Mouse (Mus musculus) inflammation-experienced regulatory T-cells, adult 6 months (primary cell): Measurements from ENCODE around the gene Sh3bgrl3. TPM values are rescaled to one million over a fixed set of nuclear protein-coding genes. Genes with fewer than 3 reads are reported as not detected.
A peak's percentile ranks its signal among the peaks of the same experiment; 100 is the strongest.

Experiments used
- ATAC-seq: one replicate; pipeline ENCODE4 v1.8.0; 2017
- polyA plus RNA-seq, 3 experiments: library from polyadenylated mRNA; unstranded; fragments of 100-300 nt; shearing (Covaris generic); gene quantifications; one replicate each; pipeline ENCODE4 v1.2.1; 2017

Gene Sh3bgrl3
- polyA plus RNA-seq, 3 experiments from 2014 or later, result 884 to 1,358 (median 1,179) TPM

DNA sequence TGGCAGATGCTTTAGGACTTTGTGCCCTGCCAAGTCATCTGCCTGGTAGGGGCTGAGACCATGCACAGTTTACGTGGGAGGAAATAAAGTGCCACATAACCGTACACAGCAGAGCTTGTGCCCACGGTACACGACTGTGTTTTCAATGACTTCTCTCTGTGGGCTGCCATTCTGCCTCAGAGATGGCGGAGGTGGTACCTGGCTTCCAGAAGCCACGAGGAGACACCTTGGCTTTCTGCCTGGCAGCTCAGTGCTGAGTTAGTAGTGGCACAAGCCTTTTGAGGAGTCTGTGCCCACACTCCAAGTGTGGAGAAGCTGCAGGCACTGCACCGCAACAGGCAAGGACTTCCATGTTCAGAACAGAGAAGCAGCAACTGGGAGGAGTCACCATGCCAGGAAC lies 20.9 kb downstream of the Sh3bgrl3 start:
- ATAC-seq, result no peak

DNA sequence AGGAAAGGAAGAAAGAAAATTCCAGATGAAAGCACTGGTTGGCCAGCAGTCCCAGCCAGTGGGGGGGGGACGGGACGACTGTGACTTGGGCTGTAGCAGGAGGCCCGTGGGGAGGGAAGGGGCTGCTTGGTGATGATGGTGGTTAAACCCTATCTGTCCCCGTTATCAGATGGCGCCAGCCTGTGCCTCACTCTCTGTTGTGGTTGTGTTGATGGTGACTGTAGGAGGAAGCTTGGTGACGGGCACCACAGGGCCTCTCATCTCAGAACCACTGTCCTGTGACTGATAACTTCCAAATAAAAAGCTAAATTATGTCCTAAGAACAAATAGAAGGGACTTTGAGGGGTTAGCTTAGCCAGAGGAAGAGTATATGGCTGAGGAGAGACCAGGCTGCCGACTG lies 22.5 kb downstream of the Sh3bgrl3 start:
- peak; percentile 55 for ATAC-seq

DNA sequence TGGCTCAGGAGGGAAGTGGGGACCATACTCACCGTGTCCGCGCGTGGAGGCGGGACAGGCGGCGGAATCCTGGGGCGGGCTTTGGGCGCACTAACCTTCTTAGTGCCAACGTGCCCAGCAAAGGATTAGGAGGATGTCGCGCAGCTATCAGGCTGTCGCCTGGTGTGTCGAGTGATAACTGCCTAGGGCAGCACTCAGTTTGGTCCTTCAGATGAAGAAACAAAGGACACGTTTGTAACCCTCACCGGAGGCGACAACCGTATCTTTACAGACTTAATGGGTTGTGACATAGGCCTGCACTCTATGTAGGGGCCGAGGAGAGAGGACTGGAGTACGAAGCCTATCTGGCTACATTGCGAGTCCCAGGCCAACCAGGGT lies 25.9 kb downstream of the Sh3bgrl3 start:
- ATAC-seq, result peak; percentile 7

DNA sequence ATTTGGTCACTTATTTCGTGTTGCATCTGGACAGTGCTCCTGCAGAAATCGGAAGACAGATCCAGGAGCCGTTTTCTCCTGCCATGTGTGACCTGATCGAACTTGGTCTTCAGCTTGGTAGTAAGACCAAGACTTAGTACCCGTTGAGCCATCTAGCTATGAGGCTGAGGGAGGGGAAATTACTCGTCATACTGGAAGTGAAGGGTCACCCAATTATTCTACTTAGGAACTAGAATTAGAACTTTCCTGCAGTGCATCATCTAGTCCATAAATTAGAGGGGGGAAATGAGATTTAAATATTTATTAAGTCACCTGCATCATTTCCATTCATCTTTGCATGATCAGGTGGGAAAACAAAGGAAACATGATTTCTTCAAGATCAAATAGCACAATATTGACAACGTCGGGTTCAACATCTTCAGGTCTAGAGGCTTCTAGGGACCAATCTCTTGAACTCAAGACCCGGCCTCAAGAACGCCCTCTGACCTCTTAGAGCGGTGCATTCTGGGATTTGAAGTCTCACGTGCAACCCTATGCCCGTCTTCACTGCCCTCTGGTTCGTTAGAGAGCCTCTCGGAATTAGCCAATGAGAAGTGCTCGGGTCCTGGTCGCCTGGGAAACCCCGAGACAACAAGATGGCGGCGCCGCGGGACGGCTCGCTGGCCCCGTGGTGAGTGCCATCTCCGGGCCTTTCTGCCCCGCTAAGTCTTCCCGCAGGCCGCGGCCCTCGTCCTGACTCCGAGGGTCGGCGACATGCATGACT lies 26.4 kb downstream of the Sh3bgrl3 start, which contains the start of gene Ubxn11:
Gene Ubxn11 (plus strand): TSS at position 592 of the 763 bp plus-strand sequence.
- ATAC-seq, result peak; percentile 78

DNA sequence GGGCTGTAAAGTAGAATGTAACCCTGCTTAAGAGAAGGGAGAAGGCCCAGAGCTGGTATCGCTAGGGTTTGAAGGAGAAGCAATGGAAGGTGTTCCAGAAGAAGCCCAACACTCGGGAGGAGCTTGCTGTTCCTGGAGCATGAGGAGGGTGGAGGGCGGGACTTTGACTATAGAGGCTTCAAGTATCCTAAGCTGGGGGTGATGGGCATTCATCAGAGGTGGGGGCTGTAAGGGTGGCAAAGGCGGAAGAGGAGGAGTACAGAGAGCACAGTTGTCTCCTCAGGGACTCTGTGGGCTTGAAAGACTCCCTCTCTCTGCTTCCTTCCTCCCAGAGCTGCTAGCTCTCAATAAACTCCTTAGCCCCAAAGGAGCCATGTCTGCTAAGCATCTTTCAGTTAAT lies 28.3 kb downstream of the Sh3bgrl3 start:
- ATAC-seq, result no peak

DNA sequence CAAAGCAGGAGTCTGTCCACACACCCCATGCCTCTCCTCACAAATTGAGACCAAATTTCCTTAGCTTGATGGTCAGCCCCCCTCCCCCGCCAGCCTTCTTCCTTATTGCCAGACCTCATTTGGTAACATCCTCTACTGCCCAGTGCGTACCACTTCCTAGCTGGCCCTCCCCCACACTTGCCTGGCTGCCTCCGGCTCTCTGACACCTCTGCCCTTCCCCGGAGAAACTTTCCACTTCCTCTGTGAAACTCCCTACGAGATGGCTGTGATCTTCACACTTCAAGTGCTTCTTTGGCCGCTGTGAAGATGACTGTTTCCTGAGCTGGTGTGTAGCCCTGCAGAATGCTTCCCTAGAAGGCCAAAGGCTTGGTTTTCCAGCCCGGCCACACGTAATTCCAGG lies 30.0 kb downstream of the Sh3bgrl3 start:
- peak; percentile 68 for ATAC-seq

DNA sequence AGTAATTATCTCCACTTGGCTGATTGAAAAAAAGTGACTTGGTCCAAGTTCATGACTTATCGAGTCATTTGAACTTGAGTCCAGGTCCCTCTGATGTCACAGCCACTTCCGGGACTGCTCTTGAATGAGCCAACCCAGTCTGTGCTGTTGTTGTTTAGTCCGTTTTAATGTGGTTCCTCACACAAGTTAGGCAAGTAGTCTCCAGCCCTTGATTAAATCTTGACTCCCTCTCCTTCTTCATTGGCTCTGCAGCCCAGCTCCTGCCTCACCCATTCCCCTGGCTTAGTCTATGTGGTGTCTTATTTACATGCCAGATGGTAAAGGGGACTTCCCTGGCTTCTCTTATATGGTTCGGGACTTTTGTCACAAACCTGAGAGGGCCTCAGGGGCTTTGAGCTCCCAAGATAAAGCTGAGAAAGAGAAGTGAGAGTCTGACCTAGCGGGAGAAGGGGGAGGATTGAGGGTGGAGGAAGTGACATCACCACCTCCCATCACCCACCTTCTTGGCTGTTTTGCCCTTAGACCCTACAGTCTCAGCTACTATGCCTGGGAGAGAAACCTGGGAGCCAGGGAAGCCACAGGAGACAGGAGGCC lies 31.5 kb downstream of the Sh3bgrl3 start:
- ATAC-seq, result peak; percentile 61

DNA sequence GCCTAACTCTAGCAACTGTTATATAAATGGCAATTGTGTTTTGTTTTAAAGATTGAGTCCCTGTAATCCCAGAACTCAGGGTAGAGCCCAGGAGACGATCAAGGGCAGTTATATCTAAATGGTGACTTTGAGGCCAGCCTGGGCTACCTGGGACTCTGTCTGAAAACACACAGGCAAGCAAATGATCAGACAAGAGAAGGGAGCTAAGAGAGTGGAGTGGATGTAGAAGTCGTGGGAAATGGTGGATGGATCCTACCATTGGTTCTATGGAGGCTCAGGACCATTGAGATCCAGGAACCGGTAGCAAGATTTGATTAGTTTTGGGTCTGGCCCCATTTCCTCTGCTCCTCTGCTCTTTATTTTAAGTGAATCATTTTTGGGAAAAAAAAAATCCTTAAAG lies 32.5 kb downstream of the Sh3bgrl3 start:
- no peak for ATAC-seq

DNA sequence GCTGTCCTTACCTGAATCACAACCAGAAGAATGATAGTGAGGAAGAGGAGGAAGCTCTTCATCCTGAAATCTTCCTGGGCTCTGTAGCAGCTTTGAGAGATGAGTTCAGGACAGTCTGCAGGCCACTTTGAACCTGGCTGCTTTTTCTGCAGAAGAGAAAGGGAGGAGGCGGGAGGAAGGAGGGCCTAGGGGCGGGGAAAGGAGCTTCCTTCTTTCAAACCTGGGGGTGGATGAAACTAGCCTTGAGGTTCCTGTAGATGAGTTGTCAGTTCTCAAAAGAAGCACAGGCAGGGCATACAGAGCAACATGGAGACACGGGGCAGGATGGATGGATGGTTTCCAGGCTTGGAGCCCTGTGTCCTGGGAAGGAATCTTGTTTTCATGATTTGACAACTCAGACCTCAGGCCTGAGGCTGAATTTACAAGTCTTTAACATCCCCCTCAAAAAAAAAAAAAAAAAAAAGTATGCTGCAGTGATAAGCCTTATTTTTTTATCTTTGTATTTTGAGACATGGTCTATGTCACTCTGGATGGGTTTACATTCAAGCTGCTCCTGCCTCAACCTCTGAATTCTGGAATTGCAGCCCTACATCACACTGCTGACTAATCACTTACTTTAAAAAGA lies 33.6 kb downstream of the Sh3bgrl3 start, which contains the start of gene Cd52:
Gene Cd52 (minus strand): TSS at position 160 of the 625 bp plus-strand sequence.
- peak; percentile 49 for ATAC-seq

DNA sequence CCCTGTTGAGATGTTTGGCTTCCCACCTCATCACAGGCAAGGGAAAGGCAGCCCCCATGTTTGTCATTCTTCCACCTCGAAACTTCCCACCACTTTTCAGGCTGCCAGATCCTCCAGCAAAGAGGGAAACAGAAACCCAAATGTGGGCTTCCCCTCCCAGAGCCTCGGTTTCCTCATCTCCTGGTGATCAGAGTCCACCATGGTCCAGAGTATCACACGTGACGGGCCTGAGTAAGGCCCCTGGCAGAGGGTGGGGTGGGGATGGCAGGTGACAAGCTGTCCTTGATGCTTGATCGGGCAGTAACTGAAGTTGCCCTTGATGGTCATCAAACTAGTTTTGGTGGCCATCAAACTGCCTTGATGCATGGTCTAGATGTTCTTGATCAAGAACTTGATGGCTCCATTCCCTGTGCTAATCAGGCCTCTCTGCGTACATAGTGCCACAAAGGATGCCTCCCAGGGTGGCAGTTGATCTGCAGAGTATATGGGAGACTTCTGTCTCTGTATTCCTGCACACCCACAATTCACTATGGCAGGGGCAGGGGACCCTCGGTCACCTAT lies 34.5 kb downstream of the Sh3bgrl3 start:
- ATAC-seq, result no peak

DNA sequence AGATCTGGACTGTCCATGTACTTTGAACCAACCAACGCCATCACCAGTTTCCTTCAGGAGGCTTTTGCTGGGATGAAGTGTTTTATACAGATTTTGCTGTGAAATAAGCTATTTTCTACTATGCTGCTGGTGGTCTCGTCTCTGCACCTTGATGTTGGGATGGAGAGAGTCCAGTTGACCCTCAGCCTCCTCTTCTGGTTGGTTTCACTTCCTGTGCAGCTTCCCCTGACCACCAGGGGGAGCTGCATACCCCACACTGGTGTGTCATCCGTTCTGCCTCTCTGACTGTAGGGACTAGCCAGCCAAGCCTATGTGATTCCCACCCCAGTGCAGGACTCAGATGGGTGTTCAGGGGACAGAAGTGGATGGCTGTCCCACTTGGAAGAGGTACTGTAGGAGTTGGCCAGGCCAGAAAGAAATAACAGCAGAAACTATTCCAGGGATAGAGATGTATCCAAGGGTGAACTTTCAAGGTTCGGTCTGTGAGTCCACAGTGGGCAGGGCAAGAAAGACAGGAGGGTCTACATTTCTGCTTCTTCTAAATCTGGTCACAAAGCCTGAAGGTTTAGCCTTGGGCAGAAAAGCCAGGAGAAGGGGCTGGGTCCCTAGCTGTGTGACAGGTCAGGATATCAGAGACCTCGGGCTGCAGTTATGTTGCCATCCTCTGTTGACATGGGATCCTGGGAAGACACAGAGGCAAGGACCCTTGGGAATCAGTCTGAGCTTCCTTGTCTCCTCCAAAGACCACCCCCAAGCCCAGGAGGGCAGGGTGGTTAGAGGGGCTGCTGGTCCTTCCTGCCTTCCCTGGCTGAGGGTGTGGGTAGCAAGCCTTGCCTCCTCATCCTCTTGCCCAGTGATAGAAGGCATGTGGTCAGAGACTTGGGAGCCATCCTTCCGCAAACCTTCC lies 36.0 kb downstream of the Sh3bgrl3 start:
- ATAC-seq, result no peak

DNA sequence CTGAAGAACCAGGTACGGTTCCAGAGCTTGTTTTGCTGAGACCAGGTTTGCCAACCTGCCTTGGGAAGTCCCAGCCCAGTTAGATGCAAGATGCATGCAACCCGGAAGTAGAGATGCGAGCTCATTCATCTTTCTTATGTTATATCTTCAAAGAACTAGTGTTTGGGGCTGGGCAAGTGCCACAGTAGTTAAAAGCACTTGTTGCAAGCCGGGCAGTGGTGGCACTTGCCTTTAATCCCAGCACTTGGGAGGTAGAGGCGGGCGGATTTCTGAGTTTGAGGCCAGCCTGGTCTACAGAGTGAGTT lies 37.4 kb downstream of the Sh3bgrl3 start:
- ATAC-seq, result peak; percentile 27

DNA sequence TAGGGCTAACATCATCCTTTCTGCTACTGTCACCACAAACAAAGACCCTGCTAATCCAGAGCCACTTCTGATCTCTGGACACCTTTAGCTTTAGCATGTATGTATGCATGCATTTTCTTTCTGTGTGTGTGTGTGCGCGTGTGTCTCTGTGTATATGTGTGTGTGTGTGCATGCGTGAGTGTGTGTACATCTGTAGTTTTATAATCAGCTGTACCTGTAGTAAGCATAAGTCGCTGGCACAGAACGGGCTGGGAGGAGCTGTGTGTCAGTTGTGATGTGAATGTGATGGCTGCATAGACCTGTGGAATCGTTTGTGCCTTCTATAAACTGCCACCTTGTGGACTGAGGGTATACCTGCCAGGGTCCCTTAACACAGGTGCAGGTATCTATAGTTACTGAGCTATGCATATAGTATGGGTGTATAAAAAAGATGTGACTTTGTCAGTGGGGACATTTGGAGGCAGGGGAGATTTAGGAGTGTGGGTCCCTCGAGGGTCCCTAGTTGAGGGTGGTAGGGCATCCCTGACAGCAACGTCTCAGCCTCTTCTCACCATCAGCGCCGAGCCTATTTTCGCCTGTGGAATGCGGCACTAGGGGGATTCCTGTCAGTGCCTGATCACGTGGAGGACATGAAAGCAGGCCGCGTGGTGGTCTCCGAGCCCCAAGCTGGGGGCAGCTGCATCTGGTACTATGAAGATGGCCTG lies 37.9 kb downstream of the Sh3bgrl3 start:
- no peak for ATAC-seq

DNA sequence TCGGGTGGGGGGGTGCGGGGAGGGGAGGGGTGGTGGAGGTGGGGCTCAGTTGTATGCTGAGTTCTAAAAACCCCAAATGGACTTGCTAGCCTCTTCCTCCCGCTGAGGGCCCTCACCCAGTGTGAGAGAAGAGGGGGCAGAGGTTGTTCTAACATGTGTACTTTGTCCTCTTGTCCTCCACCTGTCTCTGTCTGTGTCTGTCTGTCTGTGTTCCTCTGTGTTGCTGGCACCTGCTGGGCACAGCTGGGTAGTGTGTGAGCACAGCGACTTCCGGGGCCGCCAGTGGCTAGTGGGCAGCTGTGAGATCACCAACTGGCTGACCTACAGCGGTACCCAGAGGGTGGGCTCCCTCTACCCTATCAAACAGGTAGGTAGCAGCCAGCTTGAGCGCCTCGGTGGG lies 39.6 kb downstream of the Sh3bgrl3 start:
- no peak for ATAC-seq

DNA sequence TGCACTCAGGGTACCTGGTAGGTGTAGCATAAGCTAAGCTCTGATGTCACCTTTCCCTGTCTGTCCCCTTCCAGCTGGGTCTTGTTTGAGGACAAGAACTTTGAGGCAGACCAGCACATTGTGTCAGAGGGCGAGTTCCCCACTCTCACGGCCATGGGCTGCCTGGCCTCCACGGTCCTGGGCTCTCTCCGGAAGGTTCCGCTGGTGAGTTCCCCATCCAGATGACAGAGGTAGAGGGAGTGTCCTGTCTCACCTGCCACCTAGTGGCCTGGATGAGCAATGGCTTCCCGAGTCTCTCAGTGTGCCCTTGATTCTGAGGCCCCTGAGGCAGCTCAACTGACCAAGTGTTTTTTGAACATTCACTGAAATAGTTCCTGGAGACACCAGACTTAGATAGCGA lies 41.2 kb downstream of the Sh3bgrl3 start:
- peak; percentile 66 for ATAC-seq

DNA sequence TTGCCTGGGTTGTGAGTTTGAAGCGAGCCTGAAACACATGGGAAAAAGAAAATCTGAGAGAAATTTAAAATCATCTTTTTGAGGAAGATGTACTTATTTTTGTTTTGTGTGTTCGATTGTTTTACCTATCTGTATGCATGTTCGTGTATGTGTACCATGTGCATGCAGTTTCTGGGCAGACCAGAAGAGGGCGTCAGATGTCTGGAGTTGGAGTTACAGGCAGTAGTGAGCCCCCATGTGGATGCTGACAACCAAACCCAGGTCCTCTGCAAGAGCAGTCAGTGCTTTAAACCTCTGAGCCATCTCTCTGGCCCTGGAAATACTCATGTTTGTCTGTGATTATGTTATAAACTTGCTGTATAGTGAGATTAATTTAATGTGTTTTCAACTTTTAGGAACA lies 43.6 kb downstream of the Sh3bgrl3 start:
- no peak for ATAC-seq

DNA sequence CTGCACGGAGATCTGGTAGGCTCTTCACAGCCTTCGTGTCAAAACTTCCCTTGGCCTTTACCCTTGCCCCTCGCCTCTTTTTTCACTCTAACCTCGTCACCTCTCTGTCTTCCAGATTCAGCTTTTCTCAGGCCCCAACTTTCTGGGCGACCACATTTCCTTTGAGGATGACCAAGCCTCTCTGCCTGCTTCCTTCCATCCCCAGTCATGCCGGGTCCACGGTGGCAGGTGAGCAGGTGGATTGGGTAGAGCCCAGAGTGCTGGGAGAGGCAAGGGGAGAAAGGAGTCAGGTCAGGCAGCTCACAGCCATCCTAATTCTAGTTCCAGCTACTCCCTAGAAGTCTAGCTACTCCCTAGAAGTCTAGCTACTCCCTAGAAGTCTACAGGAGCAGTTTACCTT lies 46.1 kb downstream of the Sh3bgrl3 start:
- ATAC-seq, result no peak

DNA sequence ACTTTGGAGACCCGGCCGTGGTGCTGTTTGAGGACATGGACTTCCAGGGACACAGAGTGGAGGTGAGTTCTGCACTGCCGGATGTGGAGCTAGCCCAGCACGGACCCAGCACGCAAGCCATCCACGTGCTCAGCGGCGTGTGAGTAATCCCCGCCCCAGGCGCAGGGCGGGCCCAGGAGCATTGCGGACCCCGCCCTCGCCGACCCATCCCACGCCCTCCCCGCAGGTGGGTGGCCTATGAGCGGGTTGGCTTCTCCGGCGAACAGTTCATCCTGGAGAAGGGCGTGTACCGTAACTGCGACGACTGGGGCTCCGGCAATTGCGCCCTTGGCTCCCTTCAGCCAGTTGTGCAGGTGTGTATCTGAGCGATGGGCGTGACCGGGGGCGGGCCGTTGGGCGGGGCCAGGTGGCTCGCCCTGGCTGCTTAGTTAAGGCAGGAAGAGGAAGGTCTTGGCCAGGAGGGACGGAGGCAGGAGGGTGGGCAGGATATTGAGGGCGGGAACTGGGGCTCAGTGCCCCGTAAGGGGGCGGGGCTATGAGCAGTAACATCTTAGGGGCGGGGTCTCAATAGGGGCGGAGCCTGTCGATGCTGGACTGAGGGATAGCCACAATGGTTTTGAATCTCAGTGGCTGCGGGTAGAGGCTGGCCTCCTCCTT lies 46.7 kb downstream of the Sh3bgrl3 start:
- peak; percentile 91 for ATAC-seq

DNA sequence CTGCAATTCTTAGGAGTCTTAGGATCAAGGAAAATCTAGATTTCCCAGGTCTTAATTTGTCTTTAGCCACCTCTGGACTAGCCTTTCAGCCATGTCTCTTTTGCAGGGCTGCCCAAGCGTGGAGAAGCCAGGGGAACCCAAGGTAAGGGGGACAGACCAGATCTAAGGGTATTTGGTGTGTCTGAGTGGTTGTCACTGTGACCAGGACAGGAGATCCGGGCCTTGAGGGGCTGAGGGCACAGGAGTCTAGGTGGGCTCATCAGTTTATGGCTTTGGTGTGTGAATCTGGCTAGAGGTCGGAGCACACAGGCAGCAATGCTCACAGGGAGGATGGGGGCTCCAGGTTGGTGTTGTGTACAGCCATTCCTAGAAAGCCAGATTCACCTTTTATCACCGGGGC lies 47.9 kb downstream of the Sh3bgrl3 start:
- ATAC-seq, result no peak

DNA sequence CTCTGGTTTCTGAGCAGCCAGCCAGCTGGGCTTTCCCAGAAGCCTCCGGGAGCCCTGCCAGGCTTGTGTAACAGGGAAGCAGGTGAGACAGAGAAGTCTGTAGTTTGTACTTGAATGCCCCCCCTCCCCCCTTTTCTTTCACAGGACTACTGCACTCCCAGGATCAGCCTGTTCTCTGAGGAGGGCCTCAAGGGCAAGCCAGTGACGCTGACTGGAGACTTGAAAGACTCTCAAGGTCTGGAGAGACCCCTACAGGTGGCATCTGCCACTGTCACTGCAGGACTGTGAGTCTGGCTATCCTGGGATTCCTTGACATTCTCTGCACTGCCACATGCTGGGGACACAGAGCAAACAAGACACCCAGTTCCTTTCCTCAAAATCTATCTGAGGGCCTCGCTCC lies 49.9 kb downstream of the Sh3bgrl3 start:
- ATAC-seq, result no peak
